Mouse (Mus musculus) fibroblast of lung, adult 2 months (primary cell): ENCODE data around the gene Zfp987.
"Not testable (repeated sequence)": the region's sequence is repeated elsewhere in the genome, so short reads cannot be mapped to it uniquely, and the experiment has no call there.

Experiments
- DNase-seq: peaks from one replicate; pipeline ENCODE4 v3.0.0-alpha.2; 2011; ENCODE audit warnings: low read depth

The Zfp987 gene

DNA sequence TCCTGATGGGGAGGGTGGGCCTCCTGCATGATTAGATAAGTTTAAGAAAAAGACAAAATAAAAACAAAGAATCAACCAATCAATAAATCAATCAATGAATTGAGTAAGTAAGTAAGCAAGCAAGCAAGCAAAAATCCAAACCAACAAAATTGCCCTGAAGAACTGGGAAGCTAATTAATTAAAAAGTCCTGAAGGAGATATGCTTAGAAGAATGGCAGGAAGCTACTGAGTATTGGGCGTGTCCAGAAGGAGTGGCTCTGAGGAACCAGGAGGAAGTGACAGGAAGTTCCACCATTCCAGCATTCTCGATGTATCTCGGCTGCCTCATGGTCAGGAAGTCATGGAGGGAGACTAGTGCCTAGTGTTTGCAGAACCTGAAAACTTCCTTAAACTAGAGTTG lies at the start of gene Zfp987:
Gene Zfp987, plus strand, starts transcription at position 301 of the 400 bp plus-strand sequence.
- DNase-seq = not testable (repeated sequence)

DNA sequence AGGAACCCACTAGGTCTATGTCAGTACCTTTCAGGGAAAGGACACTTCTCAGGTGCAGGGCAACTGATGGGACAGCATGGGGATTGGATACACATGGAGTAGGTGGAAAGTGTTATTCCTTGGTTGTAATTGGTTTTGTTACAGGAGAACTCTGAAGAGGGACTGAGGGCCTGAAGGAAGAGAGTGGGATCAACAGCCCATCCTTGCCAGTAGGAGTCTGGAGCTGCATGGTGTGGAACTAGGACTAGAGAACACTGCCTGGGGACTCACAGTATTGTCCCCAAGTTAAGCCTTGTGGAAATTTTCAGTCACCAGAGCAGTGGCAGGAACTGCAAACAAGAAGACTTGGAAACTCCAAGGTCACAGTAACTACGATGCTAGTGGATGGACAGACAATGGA lies 44.6 kb upstream of the Zfp987 start:
- DNase-seq = not testable (repeated sequence)

DNA sequence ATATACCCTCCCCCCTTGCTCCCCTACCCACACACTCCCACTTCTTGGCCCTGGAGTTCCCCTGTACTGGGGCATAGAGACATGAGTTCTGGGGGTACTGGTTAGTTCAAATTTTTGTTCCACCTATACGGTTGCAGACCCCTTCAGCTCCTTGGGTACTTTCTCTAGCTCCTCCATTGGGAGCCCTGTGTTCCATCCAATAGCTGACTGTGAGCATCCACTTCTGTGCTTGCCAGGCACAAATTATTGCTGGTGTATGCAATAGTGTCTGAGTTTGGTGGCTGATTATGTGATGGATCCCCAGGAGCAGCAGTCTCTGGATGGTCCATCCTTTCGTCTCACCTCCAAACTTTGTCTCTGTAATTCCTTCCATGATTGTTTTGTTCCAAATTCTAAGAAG lies 43.7 kb upstream of the Zfp987 start:
- DNase-seq = not testable (repeated sequence)

DNA sequence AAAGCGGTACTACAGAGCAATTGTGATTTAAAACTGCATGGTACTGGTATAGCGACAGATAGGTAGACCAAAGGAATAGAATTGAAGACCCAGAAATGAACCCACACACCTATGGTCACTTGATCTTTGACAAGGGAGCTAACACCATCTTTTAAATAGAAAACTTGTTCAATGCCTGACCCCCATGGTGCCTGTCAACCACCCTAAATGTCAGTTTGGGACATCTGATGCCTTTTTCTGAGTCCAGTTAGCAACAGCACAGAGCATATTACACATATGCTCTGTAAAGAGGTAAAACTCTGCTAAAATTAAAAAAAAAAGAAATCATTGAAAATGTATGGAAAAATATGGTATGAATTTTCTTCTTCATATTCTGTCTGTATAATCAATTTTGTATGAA lies 41.8 kb upstream of the Zfp987 start:
- no peak for DNase-seq

DNA sequence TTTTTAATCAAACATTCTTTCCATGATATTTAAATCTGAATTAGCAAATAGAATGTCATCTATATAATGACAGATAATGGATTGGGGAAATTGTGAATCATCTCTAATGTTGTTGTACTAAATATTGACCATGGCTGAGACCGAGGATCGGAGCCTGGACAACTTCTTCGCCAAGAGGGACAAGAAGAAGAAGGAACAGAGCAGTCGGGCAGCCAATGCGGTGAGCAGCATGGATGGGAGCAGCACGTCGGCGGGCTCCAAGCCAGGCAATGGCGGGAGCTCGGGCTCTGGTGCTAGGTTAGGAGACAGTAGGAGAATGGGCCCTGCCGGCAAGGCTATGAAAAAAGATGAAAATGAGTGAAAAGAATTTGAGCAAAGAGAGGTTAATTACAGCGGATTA lies 38.5 kb upstream of the Zfp987 start:
- DNase-seq = not testable (repeated sequence)

DNA sequence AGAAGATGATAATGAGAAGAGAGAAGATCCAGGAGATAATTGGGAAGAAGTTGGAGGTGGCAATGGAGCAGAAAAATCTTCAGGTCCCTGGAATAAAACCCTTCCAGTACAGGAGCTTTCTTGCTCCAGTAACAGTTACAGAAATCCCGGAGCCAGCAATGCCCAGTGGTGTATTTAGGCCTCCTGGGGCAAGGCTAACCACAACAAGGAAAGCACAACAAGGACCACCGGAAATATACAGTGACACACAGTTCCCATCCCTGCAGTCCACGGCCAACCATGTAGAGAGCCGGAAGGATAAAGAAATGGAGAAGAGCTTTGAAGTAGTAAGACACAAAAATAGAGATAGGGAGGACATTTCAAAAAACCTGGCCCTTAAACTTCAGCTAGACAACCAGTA lies 38.0 kb upstream of the Zfp987 start:
- not testable (repeated sequence) for DNase-seq

DNA sequence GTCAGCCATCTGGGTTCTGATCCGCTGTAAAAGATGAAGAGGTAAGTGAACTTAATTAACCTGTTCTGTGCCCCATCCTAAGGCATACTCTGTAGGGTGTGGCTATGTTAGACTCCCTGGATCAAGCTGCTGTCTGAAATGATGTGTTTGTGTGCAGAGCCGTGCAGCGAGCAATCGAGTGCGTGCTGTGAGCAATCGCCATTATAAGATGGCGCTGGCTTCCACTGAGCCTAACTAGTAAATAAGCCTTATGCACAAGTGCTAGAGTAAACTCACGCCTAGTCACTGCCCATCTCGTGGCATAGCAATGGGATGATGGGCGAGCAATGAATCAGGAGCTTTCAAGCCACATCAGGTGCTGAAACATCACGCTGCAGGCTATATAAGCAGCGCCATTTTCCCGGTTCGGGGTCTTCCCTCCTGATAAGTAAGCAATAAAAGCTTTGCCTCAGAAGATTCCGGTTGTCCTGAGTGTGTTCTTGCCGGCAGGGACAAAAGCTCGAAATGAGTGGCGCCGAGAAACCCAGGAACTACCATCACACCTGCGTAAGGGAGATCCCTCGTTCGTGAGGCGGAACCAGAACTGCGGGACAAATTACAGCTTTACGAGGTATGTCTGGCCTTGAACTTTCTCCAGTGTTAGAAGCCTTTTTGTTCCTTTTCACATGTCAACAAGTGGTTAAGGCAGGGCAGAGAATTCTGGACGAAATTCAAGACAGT lies 37.0 kb upstream of the Zfp987 start:
- not testable (repeated sequence) for DNase-seq

DNA sequence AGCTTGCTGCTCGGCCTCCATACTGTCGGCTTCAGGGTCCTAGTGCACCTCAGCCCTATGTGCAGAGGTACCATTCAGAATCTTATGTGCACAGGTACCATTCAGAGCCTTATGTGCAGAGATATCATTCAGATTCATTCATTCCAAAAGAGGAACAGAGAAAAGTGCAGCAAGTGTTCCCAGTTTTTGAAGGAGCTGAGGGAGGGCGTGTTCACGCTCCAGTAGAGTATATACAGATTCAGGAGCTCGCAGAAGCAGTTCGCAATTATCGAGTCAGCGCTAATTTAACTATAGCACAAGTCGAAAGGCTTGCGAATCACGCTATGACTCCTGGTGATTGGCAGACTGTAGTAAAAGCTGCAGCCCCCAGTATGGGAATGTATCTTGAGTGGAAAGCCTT lies 36.0 kb upstream of the Zfp987 start:
- DNase-seq = not testable (repeated sequence)

DNA sequence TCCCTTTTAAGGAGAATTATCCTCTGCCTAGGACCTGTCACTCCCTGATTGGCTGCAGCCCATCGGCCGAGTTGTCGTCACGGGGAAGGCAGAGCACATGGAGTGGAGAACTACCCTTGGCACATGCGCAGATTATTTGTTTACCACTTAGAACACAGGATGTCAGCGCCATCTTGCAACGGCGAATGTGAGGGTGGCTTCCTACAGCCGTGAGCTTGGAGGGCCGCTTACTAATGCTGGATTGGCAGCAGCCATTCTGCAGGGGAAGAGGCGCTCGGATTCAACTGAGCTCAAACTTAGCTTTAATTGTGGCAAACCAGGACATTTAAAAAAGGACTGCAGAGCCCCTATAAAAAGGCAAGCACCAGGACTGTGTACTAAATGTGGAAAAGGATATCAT lies 35.1 kb upstream of the Zfp987 start:
- DNase-seq = not testable (repeated sequence)

DNA sequence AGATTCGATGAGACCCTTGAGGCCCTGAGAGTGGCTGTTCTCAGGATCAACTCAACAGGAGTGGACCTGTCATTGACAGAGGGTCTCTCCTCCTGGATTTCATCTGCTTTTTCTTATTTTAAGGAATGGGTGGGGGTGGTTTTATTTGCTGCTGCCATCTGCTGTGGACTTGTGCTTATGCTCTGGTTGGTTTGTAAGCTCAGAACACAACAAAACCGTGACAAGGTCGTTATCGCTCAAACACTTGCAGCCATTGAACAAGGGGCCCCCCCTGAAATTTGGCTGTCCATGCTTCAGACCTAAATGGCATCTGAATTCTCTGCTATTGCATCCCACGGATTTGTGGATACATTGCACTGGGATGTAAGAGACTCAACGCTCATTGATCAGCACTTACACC lies 34.1 kb upstream of the Zfp987 start:
- not testable (repeated sequence) for DNase-seq

DNA sequence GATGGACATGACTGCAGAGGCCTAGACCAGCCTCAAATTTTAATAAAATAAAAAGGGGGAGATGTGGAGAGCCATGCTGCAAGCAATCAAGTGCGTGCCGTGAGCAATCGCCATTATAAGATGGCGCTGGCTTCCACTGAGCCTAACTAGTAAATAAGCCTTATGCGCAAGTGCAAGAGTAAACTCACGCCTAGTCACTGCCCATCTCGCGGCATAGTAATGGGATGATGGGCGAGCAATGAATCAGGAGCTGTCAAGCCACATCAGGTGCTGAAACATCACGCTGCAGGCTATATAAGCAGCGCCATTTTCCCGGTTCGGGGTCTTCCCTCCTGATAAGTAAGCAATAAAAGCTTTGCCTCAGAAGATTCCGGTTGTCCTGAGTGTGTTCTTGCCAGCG lies 33.5 kb upstream of the Zfp987 start:
- not testable (repeated sequence) for DNase-seq

DNA sequence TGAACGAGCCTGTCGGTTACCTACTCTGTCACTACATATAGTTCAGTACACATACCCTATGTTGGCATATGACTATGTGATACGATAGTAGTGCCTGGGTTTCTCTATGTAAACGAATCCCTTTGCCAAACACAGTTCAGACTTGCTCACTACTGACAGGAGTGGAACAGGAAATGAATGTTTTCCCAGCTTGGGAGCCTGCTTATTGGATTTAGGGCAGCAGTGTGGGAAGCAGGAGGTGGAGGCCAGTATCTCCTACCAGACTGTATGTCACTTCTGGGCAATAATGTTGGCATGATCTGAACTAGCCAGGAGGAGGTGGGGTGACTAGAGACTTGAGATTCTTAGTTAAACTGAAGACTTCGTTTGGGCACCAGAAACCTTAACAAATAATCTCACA lies 32.3 kb upstream of the Zfp987 start:
- DNase-seq = not testable (repeated sequence)

DNA sequence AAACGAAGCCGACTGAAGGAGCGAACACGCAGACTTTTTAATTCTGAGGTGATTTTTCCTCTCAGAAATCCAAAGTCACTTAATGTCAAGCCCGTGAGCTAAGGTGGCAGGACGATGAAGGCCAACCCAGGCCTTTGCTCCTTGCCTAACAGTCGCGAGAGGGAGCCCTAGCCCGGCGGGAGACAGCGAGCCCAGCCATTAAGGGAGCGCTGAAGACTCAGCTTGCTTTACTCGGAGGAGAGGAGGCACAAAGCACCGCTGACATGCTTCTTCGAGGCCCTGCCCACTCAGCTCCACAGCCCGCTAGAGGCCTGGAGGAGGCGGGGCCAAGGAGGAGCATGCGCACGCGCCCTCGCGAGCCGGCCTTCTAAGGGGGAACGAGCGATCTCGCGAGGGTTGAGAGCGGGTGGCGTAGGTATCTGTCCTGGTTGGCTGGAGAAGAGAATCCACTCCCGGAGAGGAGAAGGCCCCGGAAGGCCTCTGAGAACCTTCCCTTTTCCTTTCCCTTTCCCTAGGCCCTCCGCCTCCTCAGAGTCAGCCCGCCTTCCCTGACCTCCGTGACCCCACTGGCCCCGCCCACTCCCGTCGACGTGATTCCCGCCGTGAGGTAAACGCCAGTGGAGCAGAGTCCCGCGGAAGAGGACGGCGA lies 30.0 kb upstream of the Zfp987 start:
- not testable (repeated sequence) for DNase-seq

DNA sequence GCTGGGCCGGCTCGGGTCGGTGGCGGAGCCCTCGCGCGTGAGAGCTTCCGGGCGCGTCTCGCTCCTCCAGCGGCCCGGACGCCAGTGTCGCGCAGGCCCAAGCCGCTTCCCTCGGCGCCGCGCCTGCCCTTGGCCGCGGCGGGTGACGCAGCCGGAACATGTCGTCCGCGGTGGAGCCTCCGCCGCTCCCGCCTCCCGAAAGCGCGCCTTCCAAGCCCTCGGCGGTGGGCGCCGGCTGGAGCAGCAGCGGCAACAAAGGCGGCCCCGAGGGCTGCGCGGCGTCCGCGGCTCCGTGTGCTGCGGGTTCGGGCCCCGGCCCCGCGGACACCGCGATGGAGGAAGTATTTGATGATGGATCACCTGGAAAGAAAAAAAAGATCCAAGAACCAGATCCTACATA lies 29.5 kb upstream of the Zfp987 start:
- not testable (repeated sequence) for DNase-seq

DNA sequence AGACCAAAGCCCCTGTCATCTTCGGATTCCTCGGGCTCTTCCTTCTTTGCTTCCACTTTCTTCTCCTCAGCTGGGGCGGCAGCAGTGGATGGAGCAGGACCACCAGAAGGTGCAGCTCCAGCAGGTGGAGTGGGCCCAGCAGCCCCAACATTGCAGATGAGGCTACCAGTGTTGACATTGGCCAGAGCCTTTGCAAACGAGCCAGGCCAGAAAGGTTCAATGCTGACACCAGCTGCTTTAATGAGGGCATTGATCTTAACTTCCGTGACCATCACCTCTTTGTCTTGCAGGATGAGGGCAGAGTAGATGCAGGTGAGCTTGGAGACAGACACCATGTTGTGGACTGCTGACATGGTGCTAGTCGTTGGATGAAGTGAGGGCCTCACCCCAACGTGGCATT lies 23.8 kb upstream of the Zfp987 start:
- DNase-seq = not testable (repeated sequence)

DNA sequence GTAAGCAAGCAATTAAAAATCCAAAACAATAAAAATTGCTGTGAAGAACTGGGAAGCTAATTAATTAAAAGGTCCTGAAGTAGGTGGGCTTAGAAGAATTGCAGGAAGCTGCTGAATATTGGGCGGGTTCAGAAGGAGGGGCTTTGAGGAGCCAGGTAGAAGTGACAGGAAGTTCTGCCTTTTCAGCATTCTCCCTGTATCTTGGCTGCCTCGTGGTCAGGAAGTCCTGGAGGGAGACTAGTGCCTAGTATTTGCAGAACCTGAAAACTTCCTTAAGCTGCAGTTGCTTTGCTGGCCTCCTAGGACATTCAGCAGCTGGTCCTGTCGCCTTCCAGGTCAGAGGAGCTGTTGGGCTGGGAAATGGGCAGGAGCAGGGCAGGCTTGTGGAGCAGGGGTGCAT lies 4.3 kb downstream of the Zfp987 start:
- not testable (repeated sequence) for DNase-seq

DNA sequence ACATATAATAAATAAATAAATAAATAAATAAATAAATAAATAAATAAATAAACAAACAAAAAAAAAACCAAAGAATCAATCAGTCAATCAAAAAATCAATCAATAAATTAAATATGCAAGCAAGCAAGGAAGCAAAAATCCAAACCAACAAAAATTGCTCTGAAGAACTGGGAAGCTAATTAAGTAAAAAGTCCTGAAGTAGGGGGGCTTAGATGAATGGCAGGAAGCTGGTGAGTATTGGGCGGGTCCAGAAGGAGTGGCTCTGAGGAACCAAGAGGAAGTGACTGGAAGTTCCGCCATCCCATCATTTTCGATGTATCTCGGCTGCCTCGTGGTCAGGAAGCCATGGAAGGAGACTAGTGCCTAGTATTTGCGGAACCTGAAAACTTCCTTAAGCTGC lies 59.4 kb downstream of the Zfp987 start, which contains the start of gene Zfp600:
Gene Zfp600, plus strand, starts transcription at position 301 of the 400 bp plus-strand sequence.
- not testable (repeated sequence) for DNase-seq

DNA sequence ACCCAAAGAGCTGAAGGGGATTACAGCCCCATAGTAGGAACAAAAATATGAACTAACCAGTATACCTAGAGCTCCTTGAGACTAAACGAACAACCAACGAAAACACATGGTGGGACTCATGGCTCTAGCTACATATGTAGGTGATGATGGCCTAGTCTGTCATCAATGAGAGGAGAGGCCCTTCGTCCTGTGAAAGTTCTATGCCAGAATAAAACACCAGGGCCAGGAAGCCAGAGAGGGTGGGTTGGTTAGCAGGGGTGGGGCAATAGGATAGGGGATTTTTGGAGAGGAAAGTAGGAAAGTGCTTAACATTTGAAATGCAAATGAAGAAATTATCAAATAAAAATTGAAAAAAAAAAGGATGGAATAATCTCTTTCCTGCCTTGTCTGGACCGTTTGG lies 65.8 kb downstream of the Zfp987 start:
- DNase-seq = not testable (repeated sequence)

DNA sequence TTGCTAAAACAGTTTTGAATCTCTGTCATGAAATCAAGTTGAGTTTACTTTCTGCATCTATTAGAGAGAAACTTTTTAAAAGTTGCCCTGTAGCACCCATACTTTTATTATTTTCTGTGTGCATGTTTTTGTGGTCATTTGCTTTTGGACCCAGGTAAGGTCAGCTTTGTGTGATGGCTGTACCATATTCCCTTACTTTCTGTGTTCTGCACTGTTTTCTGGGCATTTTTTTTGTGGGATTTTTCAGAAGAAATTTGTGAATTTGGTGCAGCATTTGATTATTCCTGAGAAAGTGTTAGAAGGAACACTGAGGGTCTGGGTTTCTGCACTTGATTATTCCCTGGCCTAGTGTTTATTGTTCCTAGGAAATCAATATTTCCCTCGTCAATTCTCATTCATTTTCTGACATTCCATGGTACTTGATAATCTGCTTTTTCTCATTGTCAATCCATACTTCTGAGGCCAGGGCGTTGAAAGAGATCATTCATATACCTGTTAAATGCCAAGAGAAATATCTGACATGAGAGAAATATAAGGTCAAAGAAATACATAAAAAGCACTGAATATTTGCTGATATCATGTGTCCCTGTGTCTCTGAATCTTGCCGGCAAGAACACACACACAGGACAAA lies 70.2 kb downstream of the Zfp987 start:
- not testable (repeated sequence) for DNase-seq

DNA sequence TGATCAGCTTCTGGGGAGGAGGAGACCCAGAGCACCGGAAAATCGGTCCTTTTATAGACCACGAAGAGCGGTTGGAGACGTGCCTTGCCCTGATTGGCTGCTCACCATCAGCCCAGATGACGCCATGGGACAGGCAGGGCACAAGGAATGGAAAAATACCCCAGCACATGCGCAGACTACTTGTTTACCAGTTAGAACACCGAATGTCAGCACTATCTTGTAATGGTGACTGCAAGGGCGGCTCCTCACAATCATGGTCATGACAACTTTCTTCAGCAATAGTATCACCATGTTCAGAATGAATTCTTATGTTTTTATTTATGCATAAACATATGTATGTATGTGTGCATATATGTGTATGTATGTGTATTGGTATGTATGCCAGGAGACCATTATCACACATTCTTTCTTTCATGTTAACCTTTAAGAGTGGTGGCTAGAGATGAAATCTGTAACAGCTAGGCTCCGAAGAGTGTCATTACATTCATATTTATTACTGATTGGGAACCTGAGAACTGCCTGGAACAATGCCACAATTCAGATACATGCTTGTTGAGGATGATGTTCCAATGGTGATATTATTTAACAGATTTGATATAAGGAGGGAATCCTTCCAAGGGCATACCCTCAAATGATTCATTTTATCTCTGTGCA lies 70.9 kb downstream of the Zfp987 start:
- not testable (repeated sequence) for DNase-seq

DNA sequence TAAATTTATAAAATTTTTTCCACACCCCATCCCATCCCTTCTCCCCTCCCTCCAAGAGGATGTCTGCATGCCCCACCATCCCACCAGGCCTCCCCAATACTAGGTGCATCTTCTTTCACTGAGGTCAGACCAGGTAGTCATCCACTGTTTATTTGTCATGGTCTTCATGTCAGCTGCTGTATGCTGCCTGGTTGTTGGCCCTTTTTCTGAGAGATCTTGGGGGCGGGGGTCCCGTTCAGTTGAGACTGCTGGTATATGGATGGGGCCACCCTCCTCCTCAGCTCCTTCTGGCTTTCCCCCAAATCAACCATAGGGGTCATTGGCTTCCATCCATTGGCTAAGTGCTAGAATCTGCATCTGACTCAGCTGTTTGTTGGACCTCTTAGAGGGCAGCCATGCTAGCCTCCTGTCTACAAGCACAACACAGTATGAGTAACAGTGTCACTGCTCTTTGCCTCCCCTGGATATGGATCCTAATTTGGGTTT lies 71.7 kb downstream of the Zfp987 start:
- not testable (repeated sequence) for DNase-seq
